Mouse (Mus musculus): ENCODE data around the gene Exph5. TPM values are rescaled to one million over a fixed set of nuclear protein-coding genes. Genes with fewer than 3 reads are reported as not detected.

The Exph5 gene
- polyA plus RNA-seq (2014; fragmentation: Nextera tagmentation; extraction: Ambion mirVana): 0.41 and 0.91 TPM in 2 replicates

- peak within 1 kb of the TSS; percentile 73 for H3K4me2 ChIP-seq
- H3K4me3 ChIP-seq (ENCODE audit: low read depth, low read length): peak within 1 kb of the TSS; percentile 38
- peak; percentile 44 for DNase-seq (ENCODE audit: low spot score)
- no peaks in the 10 kb centered on the region for H3K9me3 ChIP-seq (ENCODE audit: control insufficient read depth, low read length)
- no peaks in the 10 kb centered on the region for H3K4me1 ChIP-seq (replicated peaks; ENCODE audit: control insufficient read depth, insufficient read depth, low read length)
- H3K36me3 ChIP-seq (ENCODE audit: control insufficient read depth, insufficient read depth, low read length): no peaks in the 10 kb centered on the region
- H3K27ac ChIP-seq (ENCODE audit: low read depth, low read length): no peak within 1 kb of the TSS
- no peak within 1 kb of the TSS for H3K9ac ChIP-seq (ENCODE audit: low read depth, low read length)
- H3K27me3 ChIP-seq (replicated peaks; ENCODE audit: control insufficient read depth, insufficient read depth, low read length): peaks cover 10% of the 10 kb centered on the region
- under 1% methylated on average over 11 of the region's 11 CpGs for WGBS
- ATAC-seq (replicated peaks; ENCODE audit: low FRiP score): 0 out of 2 replicates have a peak, but pooled peaks have one; percentile 34
Observed at GRCm38 (mm10) chr9:53301269-53301720, at the start of gene Exph5. Gene Exph5 (plus strand): TSS chr9:53301670.

- DNase-seq (ENCODE audit: low spot score) (no peak), ATAC-seq (replicated peaks; ENCODE audit: low FRiP score) (0 out of 2 replicates have a peak, but pooled peaks have one; percentile 49)
- Histone ChIP-seq H3K27me3 (replicated peaks; ENCODE audit: control insufficient read depth, insufficient read depth, low read length) (no peaks in the 10 kb centered on the region), H3K9ac (ENCODE audit: low read depth, low read length) (no peak overlapping the region), H3K4me2 (no peak overlapping the region), H3K4me1 (replicated peaks; ENCODE audit: control insufficient read depth, insufficient read depth, low read length) (no peaks in the 10 kb centered on the region), H3K4me3 (ENCODE audit: low read depth, low read length) (no peak overlapping the region), H3K27ac (ENCODE audit: low read depth, low read length) (no peak overlapping the region), H3K9me3 (ENCODE audit: control insufficient read depth, low read length) (no peaks in the 10 kb centered on the region), H3K36me3 (ENCODE audit: control insufficient read depth, insufficient read depth, low read length) (no peaks in the 10 kb centered on the region)
- 7% methylated on average over 4 of the region's 4 CpGs for WGBS
Observed at GRCm38 (mm10) chr9:53254368-53254767, 47.1 kb upstream of the Exph5 start.

GRCm38 (mm10) chr9:53256690-53257305 is 44.7 kb upstream of the Exph5 start:
- ATAC-seq (replicated peaks; ENCODE audit: low FRiP score) (no peak), DNase-seq (ENCODE audit: low spot score) (no peak)
- H3K9ac ChIP-seq (ENCODE audit: low read depth, low read length): no peak overlapping the region
- no peak overlapping the region for H3K4me2 ChIP-seq
- no peaks in the 10 kb centered on the region for H3K27me3 ChIP-seq (replicated peaks; ENCODE audit: control insufficient read depth, insufficient read depth, low read length)
- H3K9me3 ChIP-seq (ENCODE audit: control insufficient read depth, low read length): no peaks in the 10 kb centered on the region
- no peak overlapping the region for H3K27ac ChIP-seq (ENCODE audit: low read depth, low read length)
- 80% methylated on average over 4 of the region's 4 CpGs for WGBS
- H3K4me3 ChIP-seq (ENCODE audit: low read depth, low read length): no peak overlapping the region
- H3K36me3 ChIP-seq (ENCODE audit: control insufficient read depth, insufficient read depth, low read length): no peaks in the 10 kb centered on the region
- H3K4me1 ChIP-seq (replicated peaks; ENCODE audit: control insufficient read depth, insufficient read depth, low read length): no peaks in the 10 kb centered on the region

GRCm38 (mm10) chr9:53257772-53258171 is 43.7 kb upstream of the Exph5 start:
- ATAC-seq (replicated peaks; ENCODE audit: low FRiP score) (no peak), DNase-seq (ENCODE audit: low spot score) (no peak)
- H3K9me3 ChIP-seq (ENCODE audit: control insufficient read depth, low read length): no peaks in the 10 kb centered on the region
- H3K36me3 ChIP-seq (ENCODE audit: control insufficient read depth, insufficient read depth, low read length): no peaks in the 10 kb centered on the region
- H3K4me2 ChIP-seq: no peak overlapping the region
- H3K4me3 ChIP-seq (ENCODE audit: low read depth, low read length): no peak overlapping the region
- 29% methylated on average over 3 of the region's 3 CpGs for WGBS
- no peak overlapping the region for H3K27ac ChIP-seq (ENCODE audit: low read depth, low read length)
- no peaks in the 10 kb centered on the region for H3K27me3 ChIP-seq (replicated peaks; ENCODE audit: control insufficient read depth, insufficient read depth, low read length)
- no peak overlapping the region for H3K9ac ChIP-seq (ENCODE audit: low read depth, low read length)
- no peaks in the 10 kb centered on the region for H3K4me1 ChIP-seq (replicated peaks; ENCODE audit: control insufficient read depth, insufficient read depth, low read length)

- no peaks in the 10 kb centered on the region for H3K27me3 ChIP-seq (replicated peaks; ENCODE audit: control insufficient read depth, insufficient read depth, low read length)
- no peak overlapping the region for H3K9ac ChIP-seq (ENCODE audit: low read depth, low read length)
- DNase-seq (ENCODE audit: low spot score): no peak
Observed at GRCm38 (mm10) chr9:53258199-53258598, 43.3 kb upstream of the Exph5 start.

GRCm38 (mm10) chr9:53264387-53264786 is 37.1 kb upstream of the Exph5 start:
- WGBS: 64% methylated on average over 4 of the region's 4 CpGs
- ATAC-seq (replicated peaks; ENCODE audit: low FRiP score) (no peak), DNase-seq (ENCODE audit: low spot score) (no peak)
- H3K36me3 ChIP-seq (ENCODE audit: control insufficient read depth, insufficient read depth, low read length): no peaks in the 10 kb centered on the region
- no peak overlapping the region for H3K4me2 ChIP-seq
- H3K27ac ChIP-seq (ENCODE audit: low read depth, low read length): no peak overlapping the region
- no peak overlapping the region for H3K9ac ChIP-seq (ENCODE audit: low read depth, low read length)
- H3K4me3 ChIP-seq (ENCODE audit: low read depth, low read length): no peak overlapping the region
- no peaks in the 10 kb centered on the region for H3K27me3 ChIP-seq (replicated peaks; ENCODE audit: control insufficient read depth, insufficient read depth, low read length)
- no peaks in the 10 kb centered on the region for H3K9me3 ChIP-seq (ENCODE audit: control insufficient read depth, low read length)
- no peaks in the 10 kb centered on the region for H3K4me1 ChIP-seq (replicated peaks; ENCODE audit: control insufficient read depth, insufficient read depth, low read length)

More at GRCm38 (mm10) chr9:53258199-53258598, 43.3 kb upstream of the Exph5 start:
- no peak overlapping the region for H3K4me2 ChIP-seq
- no peaks in the 10 kb centered on the region for H3K4me1 ChIP-seq (replicated peaks; ENCODE audit: control insufficient read depth, insufficient read depth, low read length)
- H3K9me3 ChIP-seq (ENCODE audit: control insufficient read depth, low read length): no peaks in the 10 kb centered on the region
- no peak overlapping the region for H3K4me3 ChIP-seq (ENCODE audit: low read depth, low read length)
- no peak for ATAC-seq (replicated peaks; ENCODE audit: low FRiP score)
- H3K36me3 ChIP-seq (ENCODE audit: control insufficient read depth, insufficient read depth, low read length): no peaks in the 10 kb centered on the region
- WGBS: 41% methylated on average over 6 of the region's 6 CpGs
- no peak overlapping the region for H3K27ac ChIP-seq (ENCODE audit: low read depth, low read length)

GRCm38 (mm10) chr9:53265589-53265988 is 35.9 kb upstream of the Exph5 start:
- H3K4me2 ChIP-seq: no peak overlapping the region
- H3K9ac ChIP-seq (ENCODE audit: low read depth, low read length): no peak overlapping the region
- ATAC-seq (replicated peaks; ENCODE audit: low FRiP score) (no peak), DNase-seq (ENCODE audit: low spot score) (no peak)
- H3K27ac ChIP-seq (ENCODE audit: low read depth, low read length): no peak overlapping the region
- 78% methylated on average over 2 of the region's 2 CpGs for WGBS
- no peaks in the 10 kb centered on the region for H3K36me3 ChIP-seq (ENCODE audit: control insufficient read depth, insufficient read depth, low read length)
- no peaks in the 10 kb centered on the region for H3K4me1 ChIP-seq (replicated peaks; ENCODE audit: control insufficient read depth, insufficient read depth, low read length)
- no peak overlapping the region for H3K4me3 ChIP-seq (ENCODE audit: low read depth, low read length)
- no peaks in the 10 kb centered on the region for H3K27me3 ChIP-seq (replicated peaks; ENCODE audit: control insufficient read depth, insufficient read depth, low read length)
- H3K9me3 ChIP-seq (ENCODE audit: control insufficient read depth, low read length): no peaks in the 10 kb centered on the region

- Histone ChIP-seq H3K27me3 (replicated peaks; ENCODE audit: control insufficient read depth, insufficient read depth, low read length) (no peaks in the 10 kb centered on the region), H3K27ac (ENCODE audit: low read depth, low read length) (no peak overlapping the region), H3K36me3 (ENCODE audit: control insufficient read depth, insufficient read depth, low read length) (no peaks in the 10 kb centered on the region), H3K4me2 (no peak overlapping the region), H3K4me3 (ENCODE audit: low read depth, low read length) (no peak overlapping the region), H3K4me1 (replicated peaks; ENCODE audit: control insufficient read depth, insufficient read depth, low read length) (no peaks in the 10 kb centered on the region), H3K9ac (ENCODE audit: low read depth, low read length) (no peak overlapping the region), H3K9me3 (ENCODE audit: control insufficient read depth, low read length) (no peaks in the 10 kb centered on the region)
- ATAC-seq (replicated peaks; ENCODE audit: low FRiP score): no peak
- 60% methylated on average over 5 of the region's 5 CpGs for WGBS
- no peak for DNase-seq (ENCODE audit: low spot score)
Observed at GRCm38 (mm10) chr9:53268036-53268435, 33.4 kb upstream of the Exph5 start.

All from liver, embryonic 11.5 days (tissue).